Mouse (Mus musculus): ENCODE results near the gene Nacad.

DNA sequence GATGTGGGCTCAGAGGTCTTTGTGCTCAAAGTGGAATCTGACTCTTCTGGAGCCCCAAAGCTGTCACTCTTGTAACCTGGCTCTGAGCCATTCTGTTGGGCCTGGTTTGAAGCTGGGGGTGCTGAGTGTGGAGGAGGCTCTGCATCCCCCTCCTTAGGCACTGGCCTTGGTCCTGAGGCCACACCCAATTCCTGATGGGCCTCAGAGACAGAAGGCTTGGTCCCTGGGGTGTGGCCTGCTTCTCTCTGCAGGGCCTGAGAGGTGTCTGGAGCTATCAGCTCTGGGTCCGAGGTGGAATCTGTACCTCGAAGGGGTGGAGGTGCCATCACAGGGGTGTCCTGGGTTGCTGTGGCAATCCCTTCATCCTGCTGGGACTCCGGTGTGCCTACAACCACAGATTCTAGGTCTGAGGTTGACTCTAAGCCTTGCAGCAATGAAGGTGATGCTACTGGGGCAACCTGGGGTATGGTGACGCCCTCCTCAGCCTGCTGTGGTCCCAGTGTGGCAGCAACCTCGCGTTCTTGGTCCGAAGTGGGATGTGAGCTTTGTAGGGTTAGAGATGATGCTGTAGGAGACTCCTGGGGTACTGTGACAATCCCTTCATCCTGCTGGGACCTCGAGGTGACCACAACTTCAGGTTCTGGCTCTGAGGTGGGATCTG is 5.4 kb downstream of the Nacad start:
- TF ChIP-seq CTCF (IDR thresholded peaks at IDR 0.05; ENCODE audit: extremely low read depth, insufficient read length, insufficient replicate concordance, low read depth, low read length) (no peak), POLR2A (IDR thresholded peaks at IDR 0.05; ENCODE audit: low read depth, low read length) (no peak)
